Mouse (Mus musculus): Measurements from ENCODE around the gene Atp2a1.

Gene Atp2a1

DNA sequence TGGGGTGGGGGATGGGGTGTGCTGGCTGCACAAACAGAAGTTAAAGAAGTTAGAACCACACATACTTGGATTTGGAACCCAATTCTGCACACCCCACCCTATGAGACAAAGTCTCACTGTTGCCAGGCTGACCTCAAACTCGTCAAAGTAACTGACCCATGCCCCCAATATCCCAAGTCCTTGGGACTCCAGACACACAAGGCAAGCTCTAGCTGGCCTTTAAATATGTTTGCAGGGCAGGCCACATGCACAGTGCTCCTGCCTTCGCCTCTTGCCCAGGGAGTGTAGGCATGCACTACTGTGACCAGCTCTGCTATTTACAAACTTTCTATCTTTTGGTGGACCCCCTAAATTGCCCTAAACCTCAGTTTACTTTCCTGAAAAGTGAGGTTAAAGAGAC lies 7.7 kb downstream of the Atp2a1 start:
- DNase-seq (ENCODE audit: extremely low read depth, insufficient read length, low spot score), result no peak

DNA sequence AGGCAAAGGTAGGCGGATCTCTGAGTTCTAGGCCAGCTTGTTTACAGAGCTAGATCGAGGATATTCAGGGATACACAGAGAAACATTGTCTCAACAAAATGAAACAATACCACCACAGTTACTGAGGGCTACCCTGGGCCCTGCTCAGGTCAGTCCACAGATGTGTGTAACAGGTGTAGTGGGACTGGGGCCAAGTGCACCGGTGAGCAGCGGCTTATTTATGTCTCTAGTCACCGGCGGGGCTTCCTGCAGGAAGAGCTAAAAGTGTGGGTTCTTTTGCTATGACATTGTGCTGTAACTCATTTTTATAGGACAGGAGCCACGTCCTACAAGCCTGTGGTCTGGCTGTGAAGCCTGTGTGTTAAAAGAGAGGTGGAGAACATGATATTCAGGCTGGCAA lies 9.0 kb downstream of the Atp2a1 start:
- DNase-seq (ENCODE audit: extremely low read depth, insufficient read length, low spot score), result no peak

DNA sequence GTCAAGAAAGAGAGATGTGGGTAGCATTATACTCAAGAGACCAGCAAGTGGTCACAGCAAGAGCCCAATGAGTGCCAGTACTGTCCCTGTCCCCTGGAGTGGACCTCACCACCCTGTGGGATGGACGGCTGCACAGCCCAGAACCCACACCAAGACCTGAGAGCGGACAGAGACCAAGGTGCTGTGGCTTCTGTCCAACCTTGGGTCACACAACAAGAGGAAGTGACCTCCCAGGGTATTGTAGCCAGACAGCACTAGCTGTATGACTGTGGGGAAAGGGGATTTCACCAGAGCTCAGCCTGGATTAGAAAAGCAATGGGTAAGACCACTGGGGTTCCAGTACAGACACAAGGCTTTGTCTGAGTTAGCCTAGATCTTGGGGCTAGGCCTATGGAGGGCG lies 10.7 kb downstream of the Atp2a1 start:
- no peak for DNase-seq (ENCODE audit: extremely low read depth, insufficient read length, low spot score)

DNA sequence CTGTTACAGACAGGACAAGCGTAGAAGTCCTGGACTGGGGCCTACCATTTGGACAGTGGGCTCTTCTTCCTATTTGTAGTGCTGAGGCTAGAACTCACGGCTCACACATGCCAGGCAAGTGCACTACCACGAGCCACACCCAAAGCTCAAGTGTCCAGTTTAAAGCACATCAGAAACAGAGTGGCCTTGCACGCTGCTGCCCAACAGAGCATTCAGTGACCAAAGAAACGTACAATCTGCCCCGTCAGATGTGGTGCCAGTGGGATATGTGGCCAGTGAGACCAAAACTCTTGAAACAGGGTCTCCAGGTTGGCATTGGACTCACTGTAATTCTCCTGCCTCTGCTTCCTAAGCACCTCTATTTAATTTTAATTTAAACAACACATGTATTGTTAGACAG lies 12.3 kb downstream of the Atp2a1 start:
- no peak for DNase-seq (ENCODE audit: extremely low read depth, insufficient read length, low spot score)

DNA sequence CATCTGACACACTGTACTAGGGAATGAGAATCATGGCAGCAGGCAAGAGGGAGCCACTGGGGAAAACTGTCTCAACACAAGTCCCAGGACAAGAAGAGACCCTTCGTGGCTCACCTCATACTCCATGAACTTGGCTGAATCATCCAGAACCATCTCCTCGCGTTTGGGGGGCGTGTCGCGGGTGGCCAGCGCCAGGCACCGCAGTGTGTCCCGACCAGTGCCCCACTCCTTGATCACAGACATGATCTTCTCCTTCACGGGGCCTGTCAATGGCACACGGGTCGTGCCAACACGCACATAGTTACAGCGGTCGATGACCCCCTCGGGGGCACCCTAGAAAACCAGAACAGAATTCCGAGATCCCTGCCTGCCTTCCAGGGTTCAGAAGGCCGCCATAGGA lies 12.9 kb downstream of the Atp2a1 start:
- DNase-seq (ENCODE audit: extremely low read depth, insufficient read length, low spot score), result no peak

DNA sequence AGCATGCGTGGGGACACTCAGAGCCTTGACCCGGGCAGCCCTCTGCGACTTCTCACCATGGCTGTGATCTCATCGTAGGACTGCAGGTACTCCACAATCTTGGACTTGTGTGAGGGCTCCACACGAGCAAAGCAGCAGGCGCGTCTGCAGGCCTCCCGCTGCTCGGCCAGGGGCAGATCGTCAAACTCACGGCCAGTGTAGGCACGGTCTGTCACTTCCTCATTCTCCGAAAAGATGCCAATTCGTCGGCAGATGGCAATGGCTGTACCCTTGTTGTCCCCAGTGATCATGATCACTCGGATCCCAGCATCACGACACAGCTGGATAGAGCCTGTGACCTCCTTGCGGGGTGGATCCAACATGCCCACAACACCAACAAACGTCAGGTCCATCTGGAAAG lies 14.4 kb downstream of the Atp2a1 start:
- no peak for DNase-seq (ENCODE audit: extremely low read depth, insufficient read length, low spot score)

DNA sequence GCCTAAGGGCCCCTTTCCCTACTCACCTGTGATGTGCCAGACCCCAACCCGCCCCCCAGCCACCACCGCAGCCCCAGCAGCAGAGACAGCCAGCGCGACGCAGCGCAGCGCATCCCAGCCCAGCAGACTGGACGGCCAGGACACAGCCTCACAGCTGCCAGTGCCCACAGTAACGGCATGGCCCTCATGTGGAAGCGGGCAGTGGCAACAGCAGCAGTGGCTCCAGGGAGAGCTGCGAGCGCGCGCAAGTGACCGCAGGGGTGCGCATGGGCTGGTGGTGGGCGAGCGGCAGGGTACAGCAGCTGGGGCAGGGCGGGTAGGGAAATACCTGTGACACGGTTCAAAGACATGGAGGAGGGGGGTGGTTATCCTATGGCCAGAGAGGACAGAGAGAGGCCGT lies 16.7 kb downstream of the Atp2a1 start:
- DNase-seq (ENCODE audit: extremely low read depth, insufficient read length, low spot score), result no peak

DNA sequence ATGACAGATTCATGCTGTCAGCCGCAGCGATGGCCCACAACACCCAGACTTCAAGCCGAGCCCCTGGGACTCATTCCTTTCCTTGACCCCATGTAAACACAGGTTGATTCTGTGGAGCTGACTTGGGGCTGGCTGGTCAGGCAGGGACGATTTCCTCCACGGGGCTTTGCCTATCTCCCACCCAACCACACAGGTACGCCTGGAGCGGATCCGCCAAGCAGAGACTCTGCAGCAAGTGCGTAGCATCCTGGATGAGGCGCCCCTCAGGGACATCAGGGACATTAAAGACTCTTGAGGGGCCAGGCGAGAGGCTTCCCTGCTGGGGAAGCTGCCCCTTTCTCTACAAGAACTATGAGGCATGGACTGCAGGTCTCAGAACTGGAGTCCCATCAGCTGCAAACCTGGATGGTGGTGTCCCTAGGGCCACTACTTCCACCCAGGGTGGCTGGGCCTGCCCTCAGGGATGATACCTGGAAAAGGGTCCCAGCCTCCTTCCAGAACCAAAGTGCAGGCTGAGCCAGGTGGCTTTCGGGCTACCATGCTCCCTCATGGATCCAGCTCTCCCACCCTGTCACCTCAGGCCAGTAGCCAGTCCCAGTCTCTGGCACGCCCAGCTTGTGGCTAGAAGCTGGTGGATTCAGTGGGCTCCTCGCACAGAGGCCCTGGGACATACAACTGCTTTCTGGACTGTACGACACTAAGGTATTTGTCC lies 17.6 kb downstream of the Atp2a1 start:
- DNase-seq (ENCODE audit: extremely low read depth, insufficient read length, low spot score), result no peak

DNA sequence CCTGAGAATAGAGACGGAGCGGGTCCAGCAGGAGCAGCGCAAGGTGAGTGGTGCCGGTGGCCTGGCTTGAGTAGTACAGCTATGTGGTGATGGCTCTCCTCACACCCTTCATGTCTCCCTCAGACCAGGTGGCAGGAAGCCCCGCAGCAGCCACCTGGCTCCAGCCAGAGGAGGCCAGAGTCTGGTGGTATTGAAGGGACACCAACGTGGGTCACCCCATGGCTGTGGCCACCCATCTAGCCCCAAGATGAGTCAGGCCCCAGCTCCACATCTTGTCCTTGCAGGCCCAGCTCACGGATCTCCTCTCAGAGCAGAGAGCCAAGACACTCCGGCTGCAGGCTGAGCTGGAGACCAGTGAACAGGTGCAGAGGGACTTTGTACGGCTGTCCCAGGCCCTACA lies 18.4 kb downstream of the Atp2a1 start:
- DNase-seq (ENCODE audit: extremely low read depth, insufficient read length, low spot score), result no peak

DNA sequence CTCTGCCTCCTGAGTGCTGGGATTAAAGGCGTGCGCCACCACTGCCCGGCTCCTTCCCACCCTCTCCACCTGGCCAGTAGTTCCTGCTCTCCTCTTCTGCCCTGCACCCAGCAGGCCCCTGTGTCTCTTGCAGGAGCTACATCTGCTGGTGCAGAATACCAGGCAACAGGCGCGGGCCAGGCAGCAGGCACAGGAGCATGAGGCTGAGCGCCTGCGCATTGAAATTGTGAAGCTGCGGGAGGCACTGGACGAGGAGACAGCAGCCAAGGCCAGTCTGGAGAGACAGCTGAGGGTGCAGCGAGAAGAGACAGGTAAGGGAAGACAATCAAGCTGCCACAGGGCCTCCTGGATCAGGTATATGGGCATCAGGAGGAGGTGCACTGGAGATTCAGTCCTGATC lies 18.9 kb downstream of the Atp2a1 start:
- DNase-seq (ENCODE audit: extremely low read depth, insufficient read length, low spot score), result no peak

DNA sequence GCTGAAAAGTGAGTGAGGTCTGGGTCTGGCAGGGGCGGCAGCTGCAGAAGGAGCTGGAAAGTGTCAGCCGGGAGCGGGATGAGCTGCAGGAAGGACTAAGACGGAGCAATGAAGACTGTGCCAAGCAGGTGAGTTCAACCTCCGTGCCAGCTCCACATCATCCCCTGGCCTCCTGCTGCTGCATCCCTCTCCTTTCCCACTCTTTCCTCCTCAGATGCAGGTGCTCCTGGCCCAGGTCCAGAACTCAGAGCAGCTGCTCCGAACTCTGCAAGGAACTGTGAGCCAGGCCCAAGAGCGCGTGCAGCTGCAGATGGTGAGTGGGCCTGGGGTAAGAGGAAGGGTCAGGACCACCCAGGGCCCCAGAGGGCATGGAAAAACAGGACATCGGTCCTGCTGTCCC lies 22.8 kb downstream of the Atp2a1 start:
- DNase-seq (ENCODE audit: extremely low read depth, insufficient read length, low spot score), result no peak

DNA sequence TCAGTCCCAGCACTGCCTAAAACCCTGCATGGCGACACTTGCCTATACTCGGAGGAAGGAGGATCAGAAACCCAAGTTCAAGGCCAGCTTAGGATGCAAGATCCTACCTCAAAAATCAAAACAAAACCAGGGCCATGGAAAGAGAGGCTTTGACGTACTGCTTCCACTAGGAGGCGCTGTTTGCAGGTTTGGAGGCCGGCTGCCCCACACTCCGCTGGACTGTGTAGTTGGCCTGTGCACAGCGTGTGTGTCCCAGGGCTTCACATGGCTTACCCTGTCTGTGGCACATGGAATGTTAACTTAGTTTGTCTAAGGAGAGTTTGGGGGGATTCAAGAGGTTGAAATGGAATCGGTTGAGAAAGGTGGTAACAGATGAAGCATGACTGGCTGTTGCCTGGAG lies 26.1 kb downstream of the Atp2a1 start:
- DNase-seq (ENCODE audit: extremely low read depth, insufficient read length, low spot score), result peak; percentile 34

DNA sequence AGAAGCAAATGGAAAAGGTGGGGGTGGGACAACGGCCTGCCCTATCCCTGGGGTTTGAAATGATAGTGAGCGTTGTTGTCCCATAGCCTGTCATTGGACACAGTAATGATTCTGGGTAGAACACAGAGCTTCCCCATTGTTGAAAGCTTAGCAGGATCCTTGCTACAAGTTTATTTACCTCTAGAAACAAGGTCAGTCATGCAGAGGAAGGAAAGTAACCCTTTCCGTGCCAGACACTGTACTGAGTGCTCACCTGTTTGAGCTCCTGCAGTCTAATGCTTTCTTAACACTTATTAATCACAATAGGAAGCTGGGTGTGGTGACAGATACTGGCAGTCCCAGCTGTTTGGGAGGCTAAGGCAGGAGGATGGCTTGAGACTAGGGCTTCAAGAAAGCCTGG lies 27.1 kb downstream of the Atp2a1 start:
- DNase-seq (ENCODE audit: extremely low read depth, insufficient read length, low spot score), result no peak

DNA sequence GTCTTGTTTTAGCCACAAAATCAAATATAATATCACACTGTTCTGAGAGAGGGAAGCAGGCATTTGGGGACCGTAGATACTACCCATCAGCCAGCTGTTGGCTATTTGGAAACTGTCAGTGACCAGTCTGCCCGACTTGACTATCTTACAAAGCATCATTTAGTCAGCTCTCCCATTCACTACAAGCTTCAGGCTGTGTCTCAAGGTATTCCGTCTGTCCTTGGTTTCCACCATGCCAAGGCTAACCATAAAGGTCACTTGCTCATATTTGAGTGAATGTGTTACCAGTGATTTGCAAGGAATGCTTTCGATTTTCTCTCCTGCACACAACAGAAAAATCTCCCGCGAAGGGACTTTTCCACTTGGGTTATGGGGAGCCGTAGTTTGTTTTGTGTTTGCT lies 28.2 kb downstream of the Atp2a1 start:
- DNase-seq (ENCODE audit: extremely low read depth, insufficient read length, low spot score), result no peak

DNA sequence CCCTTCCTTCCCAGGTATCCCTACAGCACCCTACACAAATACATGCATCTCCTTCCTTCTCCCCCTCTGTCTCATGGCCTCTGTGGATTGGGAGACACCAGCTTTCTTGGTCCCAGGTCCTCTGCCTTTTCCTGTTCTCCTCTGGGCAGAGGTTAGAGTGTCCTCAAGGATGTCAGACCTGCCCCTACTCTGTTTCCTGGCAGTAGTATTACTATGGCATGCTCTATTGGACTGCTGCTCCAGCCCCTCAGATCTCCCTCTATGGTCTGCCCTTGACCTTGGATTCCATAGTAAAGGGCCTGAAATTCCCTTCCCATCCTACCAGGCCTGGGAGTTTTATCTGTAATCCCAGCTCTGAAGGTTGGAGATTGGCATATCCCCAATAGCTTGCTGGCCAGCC lies 32.7 kb downstream of the Atp2a1 start:
- DNase-seq (ENCODE audit: extremely low read depth, insufficient read length, low spot score), result no peak

DNA sequence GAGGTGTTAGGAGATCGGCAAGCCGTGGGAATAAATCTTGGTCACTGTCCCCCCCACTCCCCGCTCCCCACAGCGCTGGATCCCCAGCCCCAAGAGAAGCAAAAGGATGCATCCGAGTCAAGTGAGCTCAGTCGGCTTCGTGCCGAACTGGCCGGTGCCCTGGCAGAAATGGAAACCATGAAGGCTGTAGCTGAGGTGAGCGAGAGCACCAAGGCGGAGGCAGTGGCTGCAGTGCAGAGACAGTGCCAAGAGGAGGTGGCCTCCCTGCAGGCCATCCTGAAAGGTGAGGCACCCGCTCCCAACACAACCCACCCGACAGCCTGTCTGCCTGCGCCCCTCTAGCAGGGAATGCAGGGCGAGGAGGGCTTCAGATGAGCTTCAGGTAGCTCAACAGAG lies 33.4 kb downstream of the Atp2a1 start:
- no peak for DNase-seq (ENCODE audit: extremely low read depth, insufficient read length, low spot score)

DNA sequence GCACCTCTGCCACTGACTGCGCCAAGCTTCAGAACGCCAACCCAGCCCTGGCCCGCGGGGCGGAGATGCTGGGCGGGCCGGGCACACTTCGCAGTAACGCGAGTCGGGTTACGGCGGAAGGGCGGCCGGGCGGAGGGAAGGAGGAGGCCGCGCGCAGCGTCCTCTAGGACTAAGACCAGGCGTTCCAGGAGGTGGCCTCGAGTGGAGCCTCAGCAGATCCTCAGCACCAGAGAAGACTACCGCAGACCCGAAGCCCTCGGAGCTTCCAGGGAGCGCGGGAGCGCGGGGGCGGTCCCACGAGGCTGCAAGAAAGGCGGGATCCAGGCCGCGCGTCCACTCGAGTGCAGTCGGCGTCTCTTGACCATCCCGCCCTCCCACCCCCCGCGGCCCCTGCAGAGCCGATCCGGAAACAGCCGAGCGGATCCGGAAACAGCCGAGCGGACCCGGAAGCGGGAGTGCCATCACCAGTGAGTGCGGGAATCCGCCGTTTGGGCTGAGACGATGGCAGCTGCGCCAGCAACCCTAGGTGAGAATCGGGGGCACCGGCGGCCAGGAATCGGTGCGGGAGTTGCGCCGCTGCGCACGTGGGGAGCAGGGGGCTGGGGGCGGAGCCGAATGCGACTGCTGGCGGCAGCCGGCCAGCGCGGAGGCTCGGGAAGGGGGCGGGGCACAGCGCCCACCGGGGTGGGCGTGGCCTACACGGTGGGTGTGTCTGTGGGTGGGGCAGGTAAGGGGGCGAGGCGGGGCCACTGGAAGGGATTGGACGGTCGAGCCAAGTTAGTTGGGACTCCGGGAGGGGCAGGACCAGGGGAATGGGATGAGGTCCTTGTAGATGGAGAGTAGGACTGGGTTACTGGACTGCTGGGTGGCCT lies 34.0 kb downstream of the Atp2a1 start, which contains the start of gene Rabep2:
Gene Rabep2 (plus strand): TSS at position 129 of the 872 bp plus-strand sequence.
- DNase-seq (ENCODE audit: extremely low read depth, insufficient read length, low spot score), result peak; percentile 94

DNA sequence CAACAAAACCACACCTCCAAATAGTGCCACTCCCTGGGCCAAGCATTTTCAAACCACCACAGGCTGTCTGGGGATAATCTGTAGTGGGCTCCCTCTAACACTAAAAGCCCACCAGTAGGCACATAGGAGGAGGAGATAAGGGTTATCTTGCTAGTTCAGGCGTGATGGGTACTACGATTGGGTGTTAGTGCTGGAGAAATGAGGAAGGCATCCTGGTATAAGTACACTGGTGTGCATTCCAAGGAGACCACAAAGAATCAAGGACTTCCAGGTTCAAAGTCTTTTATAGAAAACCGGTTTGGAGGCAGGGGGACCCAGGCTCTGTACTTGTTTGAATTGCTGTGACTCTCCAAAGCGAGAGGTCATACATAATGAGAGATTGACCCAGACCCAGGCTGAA lies 34.8 kb downstream of the Atp2a1 start:
- DNase-seq (ENCODE audit: extremely low read depth, insufficient read length, low spot score), result no peak

DNA sequence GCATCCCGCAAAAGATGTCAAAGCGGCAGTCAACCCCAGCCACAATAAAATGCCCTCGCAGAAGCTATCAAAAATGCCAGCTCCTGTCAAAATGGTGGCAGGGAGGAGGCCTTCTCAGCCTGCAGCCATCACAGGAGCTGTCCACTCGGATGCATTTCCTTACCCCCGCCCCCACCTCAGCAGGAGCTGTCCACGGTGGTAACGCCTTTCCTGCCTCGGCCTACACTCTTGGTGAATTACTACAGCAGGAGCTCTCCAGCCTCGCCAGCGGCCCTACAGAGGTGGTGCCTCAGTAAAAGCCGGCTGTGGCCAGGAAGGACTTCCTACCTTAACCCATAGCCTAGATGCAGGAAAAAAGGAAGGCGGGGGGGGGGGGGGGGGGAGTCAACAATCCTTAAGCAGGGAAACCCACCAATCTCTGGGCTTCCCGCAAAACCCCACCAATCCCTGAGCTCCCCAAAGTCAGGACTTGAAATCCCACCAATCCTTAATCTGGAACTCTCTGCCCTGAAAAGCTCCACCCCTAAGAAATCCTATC lies 35.5 kb downstream of the Atp2a1 start:
- DNase-seq (ENCODE audit: extremely low read depth, insufficient read length, low spot score), result no peak

DNA sequence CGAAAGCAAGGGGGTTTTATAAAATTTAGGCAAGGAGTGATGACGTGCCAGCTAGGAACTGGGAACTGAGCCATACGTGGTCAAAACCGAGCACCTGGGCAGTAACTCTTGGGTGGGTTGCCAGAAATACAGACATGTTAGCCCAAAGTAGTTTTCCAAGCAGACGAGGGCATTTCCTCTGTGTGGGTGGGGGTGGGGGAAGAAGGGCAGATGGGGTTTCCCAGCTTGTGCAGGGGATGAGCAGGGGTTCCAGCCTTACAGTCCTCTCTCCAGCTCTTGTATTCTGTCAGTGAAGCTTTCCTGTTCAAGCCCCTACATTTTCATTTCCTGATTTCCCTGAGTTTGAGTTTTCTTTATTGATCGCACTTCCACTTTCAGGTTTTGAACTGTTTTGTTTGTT lies 38.7 kb downstream of the Atp2a1 start:
- no peak for DNase-seq (ENCODE audit: extremely low read depth, insufficient read length, low spot score)

DNA sequence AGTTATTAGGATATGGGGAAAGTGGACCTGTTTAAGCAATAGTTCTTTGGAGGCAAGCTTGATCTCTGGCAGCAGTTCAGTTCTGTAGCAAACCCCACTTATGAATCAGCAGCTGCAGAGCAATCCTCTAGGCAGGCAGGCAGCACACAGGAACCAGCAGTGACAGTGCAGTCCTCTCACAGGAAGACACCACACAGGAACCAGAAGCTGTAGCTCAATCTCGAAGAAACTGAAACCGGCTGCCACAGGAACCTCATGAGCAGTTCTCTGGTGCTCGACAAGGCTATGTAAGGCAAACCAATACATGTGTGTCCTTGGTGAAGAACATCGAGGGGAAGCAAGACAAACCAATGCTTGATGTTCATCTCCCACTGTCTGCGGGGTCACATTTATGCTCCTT lies 41.2 kb downstream of the Atp2a1 start:
- no peak for DNase-seq (ENCODE audit: extremely low read depth, insufficient read length, low spot score)

DNA sequence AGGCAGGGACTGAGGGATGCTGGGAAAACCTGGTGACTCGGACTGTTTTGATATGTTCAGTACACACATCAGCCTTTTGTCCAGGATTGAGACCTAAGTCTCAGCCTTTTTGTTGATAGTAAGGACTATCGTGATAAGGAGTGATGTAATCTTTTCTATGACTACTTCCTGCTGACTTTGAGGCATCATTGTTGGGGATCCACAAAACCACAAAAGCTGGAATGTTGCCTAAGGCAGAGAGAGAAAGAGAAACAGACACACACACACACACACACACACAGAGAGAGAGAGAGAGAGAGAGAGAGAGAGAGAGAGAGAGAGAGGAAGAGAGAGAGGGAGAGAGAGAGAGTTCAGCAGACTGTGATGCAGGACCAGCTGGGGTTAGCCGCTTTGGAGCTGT lies 44.4 kb downstream of the Atp2a1 start:
- DNase-seq (ENCODE audit: extremely low read depth, insufficient read length, low spot score), result no peak

Data from 3134 (cell line).